Mouse (Mus musculus): ENCODE data around the gene Zbtb17.

DNA sequence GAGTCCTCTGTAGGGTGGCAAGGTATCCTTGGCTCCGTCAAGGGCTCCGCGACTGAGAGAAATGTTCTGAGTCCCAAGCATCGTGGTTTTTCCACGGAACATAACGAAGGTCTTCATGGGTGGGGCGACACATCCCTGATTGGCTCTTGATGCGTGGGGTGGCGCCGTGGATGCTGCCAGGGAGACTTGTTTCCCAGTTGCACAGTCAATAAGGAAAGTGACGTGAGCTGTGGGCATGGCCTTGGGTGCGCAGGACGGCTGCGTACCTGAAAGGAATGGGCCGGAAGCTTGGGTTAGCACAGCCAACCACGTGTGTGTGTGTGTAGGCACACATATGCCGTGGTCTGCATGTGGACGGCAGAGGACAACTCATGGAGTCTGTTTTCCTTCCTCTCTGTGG, 11.3 kb upstream of the Zbtb17 start:
- TF ChIP-seq CTCF (IDR thresholded peaks at IDR 0.05; ENCODE audit: insufficient read depth, low read depth, low read length) (no peak), POLR2A (IDR thresholded peaks at IDR 0.05; ENCODE audit: insufficient read depth, low read depth, low read length) (no peak)

Data from olfactory bulb, adult 2 months (tissue).